Mouse (Mus musculus) testis, adult 2 months (tissue): ENCODE data around the gene Sirt6. TPM values are rescaled to one million over a fixed set of nuclear protein-coding genes. Genes with fewer than 3 reads are reported as not detected.

Source experiments
- H3K27ac ChIP-seq: fragments of 200-500 bp; 2 replicates; pipeline ENCODE4 v1.5.1; 2012; ENCODE audit warnings: low read depth, low read length; ENCODE audit not compliant: control insufficient read depth, insufficient read depth
- H3K27me3 ChIP-seq: fragments of 200-500 bp; 2 replicates; pipeline ENCODE4 v1.6.1; 2012; ENCODE audit warnings: mild to moderate bottlenecking, low read length, moderate library complexity; ENCODE audit not compliant: control insufficient read depth, insufficient read depth
- H3K36me3 ChIP-seq: fragments of 200-500 bp; 2 replicates; pipeline ENCODE4 v1.6.1; 2012; ENCODE audit warnings: mild to moderate bottlenecking, low read length; ENCODE audit not compliant: control insufficient read depth, insufficient read depth
- H3K4me1 ChIP-seq: fragments of 200-500 bp; 2 replicates; pipeline ENCODE4 v1.6.1; 2012; ENCODE audit warnings: low read length; ENCODE audit not compliant: control insufficient read depth, insufficient read depth
- H3K4me3 ChIP-seq: fragments of 200-500 bp; 2 replicates; pipeline ENCODE4 v1.5.1; 2012; ENCODE audit warnings: low read depth, mild to moderate bottlenecking, low read length, moderate library complexity, mixed read lengths; ENCODE audit not compliant: control insufficient read depth
- CTCF ChIP-seq: fragments of 200-500 bp; IDR thresholded peaks from 2 replicates; pipeline ENCODE4 v1.5.1; 2012; ENCODE audit warnings: low read depth, mild to moderate bottlenecking, inconsistent platforms, low read length, moderate library complexity; ENCODE audit not compliant: control insufficient read depth, insufficient read depth, insufficient replicate concordance
- POLR2A ChIP-seq: fragments of 200-500 bp; IDR thresholded peaks from 2 replicates; pipeline ENCODE4 v1.6.1; 2012; ENCODE audit warnings: low read depth, mild to moderate bottlenecking, inconsistent platforms, low read length, moderate library complexity; ENCODE audit not compliant: control insufficient read depth
- polyA plus RNA-seq: library from polyadenylated mRNA; depleted of rRNA; stranded (reverse); fragments of >200 nt; gene quantifications from 2 replicates; pipeline ENCODE4 v1.2.3, GENCODE M21; 2012

Gene Sirt6
- polyA plus RNA-seq, 1 experiment = 6.7 TPM

- no peak for TF ChIP-seq CTCF
- Histone ChIP-seq H3K4me3 (no peak overlapping the region), H3K27ac (no peak overlapping the region), H3K36me3 (no peaks in the 10 kb centered on the region), H3K4me1 (peaks cover 21% of the 10 kb centered on the region), H3K27me3 (no peaks in the 10 kb centered on the region)
Observed at GRCm38 (mm10) chr10:81598871-81599270, 28.7 kb downstream of the Sirt6 start.

GRCm38 (mm10) chr10:81598342-81598741, 29.3 kb downstream of the Sirt6 start:
- TF ChIP-seq POLR2A (no peak), CTCF (no peak)
- no peak overlapping the region for H3K4me3 ChIP-seq
- no peak overlapping the region for H3K27ac ChIP-seq
- no peaks in the 10 kb centered on the region for H3K27me3 ChIP-seq
- peaks cover 21% of the 10 kb centered on the region for H3K4me1 ChIP-seq
- no peaks in the 10 kb centered on the region for H3K36me3 ChIP-seq

GRCm38 (mm10) chr10:81597137-81597950, 30.3 kb downstream of the Sirt6 start:
- no peaks in the 10 kb centered on the region for H3K36me3 ChIP-seq
- TF ChIP-seq CTCF (no peak), POLR2A (0 out of 2 replicates have a peak, but pooled peaks have one; percentile 9)
- peaks cover 21% of the 10 kb centered on the region for H3K4me1 ChIP-seq
- no peak overlapping the region for H3K27ac ChIP-seq
- H3K4me3 ChIP-seq = peak overlapping the region; percentile 37; the same call in 1 of the 2 replicates
- H3K27me3 ChIP-seq = no peaks in the 10 kb centered on the region

GRCm38 (mm10) chr10:81596611-81597010, 31.0 kb downstream of the Sirt6 start:
- no peak for TF ChIP-seq CTCF
- no peak for TF ChIP-seq POLR2A
- no peak overlapping the region for H3K27ac ChIP-seq
- no peaks in the 10 kb centered on the region for H3K27me3 ChIP-seq
- H3K4me3 ChIP-seq = no peak overlapping the region
- H3K36me3 ChIP-seq = no peaks in the 10 kb centered on the region
- peaks cover 20% of the 10 kb centered on the region for H3K4me1 ChIP-seq

- H3K27me3 ChIP-seq = no peaks in the 10 kb centered on the region
- no peak overlapping the region for H3K4me3 ChIP-seq
- TF ChIP-seq POLR2A = no peak
- no peak for TF ChIP-seq CTCF
- H3K4me1 ChIP-seq = peaks cover 10% of the 10 kb centered on the region
- H3K27ac ChIP-seq = no peak overlapping the region
- no peaks in the 10 kb centered on the region for H3K36me3 ChIP-seq
Observed at GRCm38 (mm10) chr10:81595599-81595998, 32.0 kb downstream of the Sirt6 start.

- Histone ChIP-seq H3K27me3 (no peaks in the 10 kb centered on the region), H3K27ac (no peak overlapping the region)
Observed at GRCm38 (mm10) chr10:81593935-81594334, 33.7 kb downstream of the Sirt6 start.

GRCm38 (mm10) chr10:81593223-81593622, 34.4 kb downstream of the Sirt6 start:
- H3K4me3 ChIP-seq = no peak overlapping the region
- no peaks in the 10 kb centered on the region for H3K36me3 ChIP-seq
- no peak overlapping the region for H3K27ac ChIP-seq
- TF ChIP-seq CTCF = no peak
- H3K4me1 ChIP-seq = peaks cover 6% of the 10 kb centered on the region
- H3K27me3 ChIP-seq = no peaks in the 10 kb centered on the region

More at GRCm38 (mm10) chr10:81593935-81594334, 33.7 kb downstream of the Sirt6 start:
- H3K4me1 ChIP-seq = peaks cover 6% of the 10 kb centered on the region
- TF ChIP-seq POLR2A (no peak), CTCF (no peak)
- H3K4me3 ChIP-seq = no peak overlapping the region
- no peaks in the 10 kb centered on the region for H3K36me3 ChIP-seq
